Mouse (Mus musculus): ENCODE measurements around the gene R3hdm2.

- TF ChIP-seq CTCF (IDR thresholded peaks at IDR 0.05; ENCODE audit: borderline replicate concordance, control insufficient read depth, extremely low read depth, insufficient read depth, low read length, poor library complexity) (no peak), POLR2A (IDR thresholded peaks at IDR 0.05; ENCODE audit: control insufficient read depth, extremely low read depth, insufficient read depth, low read length, poor library complexity) (no peak)
Measured at GRCm38 (mm10) chr10:127546505-127546904, 166.4 kb downstream of the R3hdm2 start.

Data from thymus, adult 2 months (tissue).